Mouse (Mus musculus): ENCODE results near the gene Gpa33. TPM values are rescaled to one million over a fixed set of nuclear protein-coding genes. Genes with fewer than 3 reads are reported as not detected.

Gene Gpa33
- polyA plus RNA-seq, 1 experiment = 0.37 TPM

- H3ac ChIP-seq (ENCODE audit: control insufficient read depth, insufficient read length, low read depth) = no peak overlapping the region
- no peaks in the 10 kb centered on the region for H3K79me3 ChIP-seq (ENCODE audit: low read depth)
- H3K79me2 ChIP-seq (ENCODE audit: control insufficient read depth, insufficient read depth) = no peaks in the 10 kb centered on the region
- TF ChIP-seq MAX (IDR thresholded peaks at IDR 0.05) (no peak), FOSL1 (IDR thresholded peaks at IDR 0.05; ENCODE audit: insufficient read depth, low read length, poor library complexity, severe bottlenecking) (no peak), USF1 (IDR thresholded peaks at IDR 0.05; ENCODE audit: low read depth) (no peak), MYOD1 (IDR thresholded peaks at IDR 0.05; ENCODE audit: control insufficient read depth, insufficient read length, low read depth) (no peak), CTCF (IDR thresholded peaks at IDR 0.05; ENCODE audit: control insufficient read depth, insufficient read depth, insufficient read length) (no peak), CEBPB (IDR thresholded peaks at IDR 0.05; ENCODE audit: low read depth) (no peak), MYOG (IDR thresholded peaks at IDR 0.05; ENCODE audit: control insufficient read depth, extremely low read depth, insufficient read length) (no peak)
- H3K27me3 ChIP-seq (ENCODE audit: control insufficient read depth, insufficient read depth, insufficient read length) = peaks cover 6% of the 10 kb centered on the region
- no peak overlapping the region for H3K4me3 ChIP-seq (ENCODE audit: insufficient read depth, poor library complexity, severe bottlenecking)
- H3K36me3 ChIP-seq (ENCODE audit: control insufficient read depth, insufficient read depth) = no peaks in the 10 kb centered on the region
Observed at GRCm38 (mm10) chr1:166169713-166170112, 39.7 kb downstream of the Gpa33 start.

GRCm38 (mm10) chr1:166170852-166171251 lies 40.8 kb downstream of the Gpa33 start:
- no peak overlapping the region for H3ac ChIP-seq (ENCODE audit: control insufficient read depth, insufficient read length, low read depth)

GRCm38 (mm10) chr1:166172992-166173391 lies 43.0 kb downstream of the Gpa33 start:
- no peak overlapping the region for H3K4me3 ChIP-seq (ENCODE audit: insufficient read depth, poor library complexity, severe bottlenecking)
- H3K27me3 ChIP-seq (ENCODE audit: control insufficient read depth, insufficient read depth, insufficient read length) = peaks cover 4% of the 10 kb centered on the region
- no peak overlapping the region for H3ac ChIP-seq (ENCODE audit: control insufficient read depth, insufficient read length, low read depth)
- TF ChIP-seq MAX (IDR thresholded peaks at IDR 0.05) (no peak), CEBPB (IDR thresholded peaks at IDR 0.05; ENCODE audit: low read depth) (no peak), MYOD1 (IDR thresholded peaks at IDR 0.05; ENCODE audit: control insufficient read depth, insufficient read length, low read depth) (no peak), FOSL1 (IDR thresholded peaks at IDR 0.05; ENCODE audit: insufficient read depth, low read length, poor library complexity, severe bottlenecking) (no peak), MYOG (IDR thresholded peaks at IDR 0.05; ENCODE audit: control insufficient read depth, extremely low read depth, insufficient read length) (no peak), USF1 (IDR thresholded peaks at IDR 0.05; ENCODE audit: low read depth) (no peak), CTCF (IDR thresholded peaks at IDR 0.05; ENCODE audit: control insufficient read depth, insufficient read depth, insufficient read length) (no peak)
- H3K79me2 ChIP-seq (ENCODE audit: control insufficient read depth, insufficient read depth) = no peaks in the 10 kb centered on the region
- H3K36me3 ChIP-seq (ENCODE audit: control insufficient read depth, insufficient read depth) = no peaks in the 10 kb centered on the region
- H3K79me3 ChIP-seq (ENCODE audit: low read depth) = no peaks in the 10 kb centered on the region

More at GRCm38 (mm10) chr1:166170852-166171251, 40.8 kb downstream of the Gpa33 start:
- peaks cover 4% of the 10 kb centered on the region for H3K27me3 ChIP-seq (ENCODE audit: control insufficient read depth, insufficient read depth, insufficient read length)
- H3K36me3 ChIP-seq (ENCODE audit: control insufficient read depth, insufficient read depth) = no peaks in the 10 kb centered on the region
- no peaks in the 10 kb centered on the region for H3K79me2 ChIP-seq (ENCODE audit: control insufficient read depth, insufficient read depth)
- H3K79me3 ChIP-seq (ENCODE audit: low read depth) = no peaks in the 10 kb centered on the region
- H3K4me3 ChIP-seq (ENCODE audit: insufficient read depth, poor library complexity, severe bottlenecking) = no peak overlapping the region
- TF ChIP-seq USF1 (IDR thresholded peaks at IDR 0.05; ENCODE audit: low read depth) = no peak
- no peak for TF ChIP-seq CEBPB (IDR thresholded peaks at IDR 0.05; ENCODE audit: low read depth)
- no peak for TF ChIP-seq MYOD1 (IDR thresholded peaks at IDR 0.05; ENCODE audit: control insufficient read depth, insufficient read length, low read depth)
- TF ChIP-seq MYOG (IDR thresholded peaks at IDR 0.05; ENCODE audit: control insufficient read depth, extremely low read depth, insufficient read length) = no peak
- no peak for TF ChIP-seq MAX (IDR thresholded peaks at IDR 0.05)
- TF ChIP-seq FOSL1 (IDR thresholded peaks at IDR 0.05; ENCODE audit: insufficient read depth, low read length, poor library complexity, severe bottlenecking) = no peak
- no peak for TF ChIP-seq CTCF (IDR thresholded peaks at IDR 0.05; ENCODE audit: control insufficient read depth, insufficient read depth, insufficient read length)

- H3ac ChIP-seq (ENCODE audit: control insufficient read depth, insufficient read length, low read depth) = no peak overlapping the region
- no peaks in the 10 kb centered on the region for H3K79me3 ChIP-seq (ENCODE audit: low read depth)
- TF ChIP-seq CEBPB (IDR thresholded peaks at IDR 0.05; ENCODE audit: low read depth) (no peak), MYOG (IDR thresholded peaks at IDR 0.05; ENCODE audit: control insufficient read depth, extremely low read depth, insufficient read length) (no peak), MYOD1 (IDR thresholded peaks at IDR 0.05; ENCODE audit: control insufficient read depth, insufficient read length, low read depth) (no peak), CTCF (IDR thresholded peaks at IDR 0.05; ENCODE audit: control insufficient read depth, insufficient read depth, insufficient read length) (no peak), USF1 (IDR thresholded peaks at IDR 0.05; ENCODE audit: low read depth) (no peak), FOSL1 (IDR thresholded peaks at IDR 0.05; ENCODE audit: insufficient read depth, low read length, poor library complexity, severe bottlenecking) (no peak), MAX (IDR thresholded peaks at IDR 0.05) (no peak)
- H3K79me2 ChIP-seq (ENCODE audit: control insufficient read depth, insufficient read depth) = no peaks in the 10 kb centered on the region
- no peaks in the 10 kb centered on the region for H3K36me3 ChIP-seq (ENCODE audit: control insufficient read depth, insufficient read depth)
- H3K27me3 ChIP-seq (ENCODE audit: control insufficient read depth, insufficient read depth, insufficient read length) = peaks cover 4% of the 10 kb centered on the region
- no peak overlapping the region for H3K4me3 ChIP-seq (ENCODE audit: insufficient read depth, poor library complexity, severe bottlenecking)
Observed at GRCm38 (mm10) chr1:166173621-166174020, 43.6 kb downstream of the Gpa33 start.

GRCm38 (mm10) chr1:166181510-166181909 lies 51.5 kb downstream of the Gpa33 start:
- TF ChIP-seq USF1 (IDR thresholded peaks at IDR 0.05; ENCODE audit: low read depth) = no peak
- TF ChIP-seq CTCF (IDR thresholded peaks at IDR 0.05; ENCODE audit: control insufficient read depth, insufficient read depth, insufficient read length) = no peak
- no peak for TF ChIP-seq MYOG (IDR thresholded peaks at IDR 0.05; ENCODE audit: control insufficient read depth, extremely low read depth, insufficient read length)
- TF ChIP-seq FOSL1 (IDR thresholded peaks at IDR 0.05; ENCODE audit: insufficient read depth, low read length, poor library complexity, severe bottlenecking) = no peak
- TF ChIP-seq CEBPB (IDR thresholded peaks at IDR 0.05; ENCODE audit: low read depth) = no peak
- no peak for TF ChIP-seq MAX (IDR thresholded peaks at IDR 0.05)
- TF ChIP-seq MYOD1 (IDR thresholded peaks at IDR 0.05; ENCODE audit: control insufficient read depth, insufficient read length, low read depth) = no peak
- no peaks in the 10 kb centered on the region for H3K79me2 ChIP-seq (ENCODE audit: control insufficient read depth, insufficient read depth)
- H3K36me3 ChIP-seq (ENCODE audit: control insufficient read depth, insufficient read depth) = no peaks in the 10 kb centered on the region
- no peak overlapping the region for H3K4me3 ChIP-seq (ENCODE audit: insufficient read depth, poor library complexity, severe bottlenecking)
- H3K79me3 ChIP-seq (ENCODE audit: low read depth) = no peaks in the 10 kb centered on the region
- H3K27me3 ChIP-seq (ENCODE audit: control insufficient read depth, insufficient read depth, insufficient read length) = no peaks in the 10 kb centered on the region
- no peak overlapping the region for H3ac ChIP-seq (ENCODE audit: control insufficient read depth, insufficient read length, low read depth)

All from C2C12 (cell line).